Mouse (Mus musculus) CH12.LX (cell line): Measurements from ENCODE around the gene Sap30. TPM values are rescaled to one million over a fixed set of nuclear protein-coding genes. Genes with fewer than 3 reads are reported as not detected.
A peak's percentile ranks its signal among the peaks of the same experiment; 100 is the strongest.

Experiments
- DNase-seq: peaks from one replicate; pipeline ENCODE4 v3.0.0-alpha.2; 2013; ENCODE audit errors: extremely low read depth
- H3K27ac ChIP-seq: 2 replicates; pipeline ENCODE4 v1.5.1; 2012; ENCODE audit warnings: low read depth, mild to moderate bottlenecking, control low read depth, moderate library complexity; ENCODE audit not compliant: insufficient read depth
- H3K27me3 ChIP-seq: replicated peaks from 2 replicates; pipeline ENCODE3; 2012; ENCODE audit warnings: inconsistent platforms
- H3K36me3 ChIP-seq, 2 experiments: replicated peaks in 1 of 2; 2 replicates each; pipeline versions ENCODE3 to v1.6.1; 2012; ENCODE audit warnings: inconsistent platforms in 1 of 2, low read length in 1 of 2, mild to moderate bottlenecking in 1 of 2, mixed read lengths in 1 of 2, moderate library complexity in 1 of 2; ENCODE audit not compliant: control insufficient read depth in 1 of 2, insufficient read depth in 1 of 2
- H3K4me1 ChIP-seq, 2 experiments: 2 replicates each; pipeline ENCODE4 v1.6.1; 2012; ENCODE audit warnings: inconsistent platforms in 1 of 2, moderate library complexity in 1 of 2; ENCODE audit not compliant: insufficient read depth in 2 of 2, control insufficient read depth in 1 of 2
- H3K4me2 ChIP-seq: 2 replicates; pipeline ENCODE4 v1.6.1; 2012; ENCODE audit warnings: low read depth, mild to moderate bottlenecking, control low read depth; ENCODE audit not compliant: poor library complexity, insufficient read depth, severe bottlenecking
- H3K4me3 ChIP-seq, 3 experiments: fragments of 150-350 bp in 1 of 3; sonication (generic) in 1 of 3; replicated peaks in 1 of 3; 2 replicates each; pipeline versions ENCODE3 to v1.5.1; 2011 to 2012; ENCODE audit warnings: low read depth in 2 of 3, low read length in 2 of 3, mild to moderate bottlenecking in 2 of 3, moderate library complexity in 2 of 3, control low read depth in 1 of 3, improper control_type of control experiment in 1 of 3, inconsistent platforms in 1 of 3, mixed read lengths in 1 of 3; ENCODE audit not compliant: poor library complexity in 1 of 3
- H3K79me2 ChIP-seq: replicated peaks from 2 replicates; pipeline ENCODE4 v1.6.1; 2012; ENCODE audit warnings: mild to moderate bottlenecking, moderate library complexity; ENCODE audit not compliant: control insufficient read depth, poor library complexity, insufficient read depth, severe bottlenecking; ENCODE audit errors: extremely low read depth
- H3K9ac ChIP-seq: 2 replicates; pipeline ENCODE4 v1.6.1; 2012; ENCODE audit warnings: low read depth, mild to moderate bottlenecking, control low read depth, moderate library complexity; ENCODE audit not compliant: insufficient read depth
- H3K9me3 ChIP-seq: replicated peaks from 2 replicates; pipeline ENCODE3; 2012; ENCODE audit warnings: low read length, inconsistent platforms, mixed read lengths
- BHLHE40 ChIP-seq: IDR thresholded peaks from 2 replicates; pipeline ENCODE4 v1.6.1; 2011; ENCODE audit warnings: mild to moderate bottlenecking, low read depth, low read length, improper control_type of control experiment
- CHD1 ChIP-seq: IDR thresholded peaks from 2 replicates; pipeline ENCODE4 v1.6.1; 2012; ENCODE audit warnings: low read depth, low read length, improper control_type of control experiment, inconsistent platforms
- CHD2 ChIP-seq: IDR thresholded peaks from 2 replicates; pipeline ENCODE4 v1.6.1; 2011; ENCODE audit warnings: low read length, improper control_type of control experiment
- CTCF ChIP-seq, 2 experiments: IDR thresholded peaks in 1 of 2; conservative IDR thresholded peaks in 1 of 2; 2 replicates each; pipeline ENCODE4 v1.5.1; 2011 to 2012; ENCODE audit warnings: low read depth in 2 of 2, low read length in 2 of 2, improper control_type of control experiment in 1 of 2, inconsistent platforms in 1 of 2, mild to moderate bottlenecking in 1 of 2, moderate library complexity in 1 of 2
- E2F4 ChIP-seq: IDR thresholded peaks from 2 replicates; pipeline ENCODE4 v1.6.1; 2011; ENCODE audit warnings: low read depth, low read length, improper control_type of control experiment; ENCODE audit not compliant: insufficient replicate concordance
- ELF1 ChIP-seq: IDR thresholded peaks from 2 replicates; pipeline ENCODE4 v1.6.1; 2014; ENCODE audit warnings: low read depth, mild to moderate bottlenecking, inconsistent platforms, low read length, improper control_type of control experiment
- EP300 ChIP-seq: IDR thresholded peaks from 2 replicates; pipeline ENCODE4 v1.6.1; 2011; ENCODE audit warnings: low read length, improper control_type of control experiment
- ETS1 ChIP-seq: conservative IDR thresholded peaks from 2 replicates; pipeline ENCODE4 v1.6.1; 2012; ENCODE audit warnings: low read depth, mild to moderate bottlenecking, inconsistent platforms, low read length, improper control_type of control experiment, moderate library complexity
- GABPA ChIP-seq: IDR thresholded peaks from 2 replicates; pipeline ENCODE4 v1.6.1; 2012; ENCODE audit warnings: low read depth, low read length, improper control_type of control experiment, inconsistent platforms; ENCODE audit not compliant: insufficient replicate concordance
- HCFC1 ChIP-seq: IDR thresholded peaks from 2 replicates; pipeline ENCODE4 v1.6.1; 2012; ENCODE audit warnings: low read depth, mild to moderate bottlenecking, inconsistent platforms, low read length, improper control_type of control experiment
- IRF4 ChIP-seq: IDR thresholded peaks from 2 replicates; pipeline ENCODE4 v1.6.1; 2014; ENCODE audit warnings: low read depth, mild to moderate bottlenecking, inconsistent platforms, low read length, improper control_type of control experiment
- JUN ChIP-seq: IDR thresholded peaks from 2 replicates; pipeline ENCODE4 v1.6.1; 2011; ENCODE audit warnings: low read depth, mild to moderate bottlenecking, low read length, improper control_type of control experiment, moderate library complexity; ENCODE audit not compliant: insufficient read depth
- JUND ChIP-seq: conservative IDR thresholded peaks from 2 replicates; pipeline ENCODE4 v1.6.1; 2011; ENCODE audit warnings: low read depth, low read length, improper control_type of control experiment
- KAT2A ChIP-seq: IDR thresholded peaks from 2 replicates; pipeline ENCODE4 v1.6.1; 2012; ENCODE audit warnings: low read length, improper control_type of control experiment, inconsistent platforms; ENCODE audit not compliant: insufficient replicate concordance
- MAFK ChIP-seq: IDR thresholded peaks from 2 replicates; pipeline ENCODE4 v1.6.1; 2011; ENCODE audit warnings: low read length, improper control_type of control experiment; ENCODE audit not compliant: insufficient replicate concordance
- MAX ChIP-seq: IDR thresholded peaks from 2 replicates; pipeline ENCODE4 v1.6.1; 2011; ENCODE audit warnings: low read length, improper control_type of control experiment
- MAZ ChIP-seq: IDR thresholded peaks from 2 replicates; pipeline ENCODE4 v1.6.1; 2012; ENCODE audit warnings: low read depth, mild to moderate bottlenecking, inconsistent platforms, low read length, improper control_type of control experiment, moderate library complexity
- MEF2A ChIP-seq: IDR thresholded peaks from 2 replicates; pipeline ENCODE4 v1.6.1; 2014; ENCODE audit warnings: low read depth, mild to moderate bottlenecking, inconsistent platforms, low read length, improper control_type of control experiment, borderline replicate concordance
- MXI1 ChIP-seq: IDR thresholded peaks from 2 replicates; pipeline ENCODE4 v1.6.1; 2011; ENCODE audit warnings: mild to moderate bottlenecking, low read depth, low read length, improper control_type of control experiment
- MYC ChIP-seq: IDR thresholded peaks from 2 replicates; pipeline ENCODE4 v1.6.1; 2011; ENCODE audit warnings: low read depth, mild to moderate bottlenecking, improper control_type of control experiment, low read length
- NELFE ChIP-seq: IDR thresholded peaks from 2 replicates; pipeline ENCODE4 v1.6.1; 2011; ENCODE audit warnings: low read depth, low read length, improper control_type of control experiment
- NRF1 ChIP-seq: IDR thresholded peaks from 2 replicates; pipeline ENCODE4 v1.6.1; 2014; ENCODE audit warnings: low read depth, mild to moderate bottlenecking, inconsistent platforms, low read length, improper control_type of control experiment, moderate library complexity
- PAX5 ChIP-seq: IDR thresholded peaks from 2 replicates; pipeline ENCODE4 v1.6.1; 2012; ENCODE audit warnings: low read length, inconsistent platforms, mixed read lengths
- POLR2A ChIP-seq: IDR thresholded peaks from 2 replicates; pipeline ENCODE4 v1.6.1; 2011; ENCODE audit warnings: low read depth, mild to moderate bottlenecking, improper control_type of control experiment, low read length
- POLR2AphosphoS2 ChIP-seq: IDR thresholded peaks from 2 replicates; pipeline ENCODE4 v1.6.1; 2011; ENCODE audit warnings: low read depth, low read length, improper control_type of control experiment
- RAD21 ChIP-seq: IDR thresholded peaks from 2 replicates; pipeline ENCODE4 v1.6.1; 2011; ENCODE audit warnings: low read depth, mild to moderate bottlenecking, low read length, improper control_type of control experiment, moderate library complexity
- RCOR1 ChIP-seq: conservative IDR thresholded peaks from 2 replicates; pipeline ENCODE4 v1.6.1; 2012; ENCODE audit warnings: low read depth, mild to moderate bottlenecking, inconsistent platforms, low read length, improper control_type of control experiment
- SIN3A ChIP-seq: IDR thresholded peaks from 2 replicates; pipeline ENCODE4 v1.6.1; 2012; ENCODE audit warnings: low read length, improper control_type of control experiment, inconsistent platforms
- SMC3 ChIP-seq: IDR thresholded peaks from 2 replicates; pipeline ENCODE4 v1.6.1; 2011; ENCODE audit warnings: low read depth, low read length, improper control_type of control experiment
- TBP ChIP-seq: conservative IDR thresholded peaks from 2 replicates; pipeline ENCODE4 v1.6.1; 2011; ENCODE audit warnings: low read depth, low read length, improper control_type of control experiment
- TCF12 ChIP-seq: IDR thresholded peaks from 2 replicates; pipeline ENCODE4 v1.6.1; 2014; ENCODE audit warnings: low read depth, mild to moderate bottlenecking, inconsistent platforms, low read length, improper control_type of control experiment
- UBTF ChIP-seq: IDR thresholded peaks from 2 replicates; pipeline ENCODE4 v1.6.1; 2012; ENCODE audit warnings: low read depth, mild to moderate bottlenecking, inconsistent platforms, low read length, improper control_type of control experiment, moderate library complexity
- USF1 ChIP-seq: IDR thresholded peaks from 2 replicates; pipeline ENCODE4 v1.6.1; 2014; ENCODE audit warnings: low read depth, mild to moderate bottlenecking, inconsistent platforms, low read length, improper control_type of control experiment
- USF2 ChIP-seq: conservative IDR thresholded peaks from 2 replicates; pipeline ENCODE4 v1.6.1; 2011; ENCODE audit warnings: low read depth, low read length, improper control_type of control experiment
- ZC3H11A ChIP-seq: IDR thresholded peaks from 2 replicates; pipeline ENCODE4 v1.6.1; 2012; ENCODE audit warnings: low read depth, mild to moderate bottlenecking, inconsistent platforms, low read length, improper control_type of control experiment
- ZKSCAN1 ChIP-seq: IDR thresholded peaks from 2 replicates; pipeline ENCODE4 v1.6.1; 2012; ENCODE audit warnings: low read depth, inconsistent platforms, low read length, improper control_type of control experiment, borderline replicate concordance
- ZMIZ1 ChIP-seq: IDR thresholded peaks from 2 replicates; pipeline ENCODE4 v1.6.1; 2012; ENCODE audit warnings: low read depth, mild to moderate bottlenecking, inconsistent platforms, low read length, improper control_type of control experiment
- ZNF384 ChIP-seq: IDR thresholded peaks from 2 replicates; pipeline ENCODE4 v1.6.1; 2012; ENCODE audit warnings: low read depth, low read length, improper control_type of control experiment, inconsistent platforms
- dilution Hi-C: fragments of 300-500 bp; cut with MboI; formaldehyde crosslinking; loops from 2 replicates; pipeline ENCODE4 v1.14.3; 2020; ENCODE audit warnings: low sequenced_read_pairs; ENCODE audit not compliant: extremely low pct_unique_long_range_greater_than_20kb, extremely low pct_ligation_motif_present
- in situ Hi-C: fragments of 300-500 bp; cut with MboI; formaldehyde crosslinking; loops from 3 replicates; pipeline ENCODE4 v1.14.3; 2019; ENCODE audit warnings: low sequenced_read_pairs, low pct_ligation_motif_present, low pct_unique_long_range_greater_than_20kb, mixed read lengths
- polyA plus RNA-seq: library from polyadenylated mRNA; unstranded; fragments of >175 nt; gene quantifications from 2 replicates; pipeline ENCODE4 v1.2.1, GENCODE M21; 2012; ENCODE audit warnings: low read depth; ENCODE audit not compliant: insufficient read length
- total RNA-seq, 2 experiments: library from RNA; depleted of rRNA; stranded (reverse); fragments of 300-350 nt in 1 of 2; fragments of >200 nt in 1 of 2; gene quantifications; 2 replicates each; pipeline ENCODE4 v1.2.3; 2012 to 2014

Sap30 gene
- total and polyA plus RNA-seq, 3 experiments: 33.9 to 82.6 (median 37.1) TPM

DNA sequence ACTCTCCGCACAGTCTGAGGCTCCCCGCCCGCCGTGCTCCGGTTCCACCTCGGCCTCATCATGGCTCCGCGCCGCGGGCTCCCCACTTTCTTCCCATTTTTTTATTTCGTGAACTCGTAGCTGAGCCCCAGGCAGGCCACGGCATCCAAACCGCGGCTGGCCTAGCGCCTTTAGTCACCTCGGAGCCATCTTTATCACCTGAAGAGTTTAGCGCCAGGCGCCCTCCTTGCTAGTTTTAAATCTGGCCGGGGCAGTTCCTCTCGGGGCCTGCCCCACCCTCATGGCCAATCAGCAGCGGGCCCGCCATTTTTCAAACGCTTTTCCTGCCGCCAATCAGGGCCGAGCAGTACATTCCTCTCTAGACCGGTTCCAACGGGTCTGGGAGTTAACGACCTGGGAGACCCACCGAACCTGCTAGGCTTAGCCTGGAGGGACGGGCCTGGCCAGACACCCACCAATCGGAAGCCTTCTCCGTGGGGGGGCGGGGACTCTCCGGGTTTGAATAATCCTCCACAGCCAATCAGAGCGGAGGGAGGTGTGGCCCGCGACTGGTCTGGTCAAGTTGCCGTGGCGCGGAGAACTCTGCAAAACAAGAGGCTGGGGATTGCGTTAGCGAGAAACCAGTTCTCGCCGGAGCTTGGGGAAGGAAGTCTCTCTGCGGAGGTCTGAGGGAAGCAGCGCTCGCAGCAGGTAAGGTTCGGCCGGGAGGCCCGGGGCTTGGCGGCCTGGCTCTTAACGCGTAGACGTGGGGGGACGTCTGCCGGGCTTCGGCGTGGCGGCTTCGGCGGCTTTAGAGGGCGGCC, 23.9 kb upstream of the Sap30 start, which contains the start of gene Hmgb2:
Gene Hmgb2, plus strand, starts transcription at position 592 of the 803 bp plus-strand sequence.
- in situ Hi-C loops: no loop called here
- dilution Hi-C loops: no loop called here
- TF ChIP-seq CTCF (conservative IDR thresholded peaks at IDR 0.05 in 1 of 2, IDR thresholded peaks at IDR 0.05 in 1 of 2; ENCODE audit: low read depth in 2 of 2, low read length in 2 of 2): no peak
- TF ChIP-seq MYC: peak; percentile 47; the same call in 1 of the 2 replicates
- no peak for TF ChIP-seq JUND
- TF ChIP-seq SMC3: no peak
- no peak for TF ChIP-seq RCOR1
- no peak for TF ChIP-seq PAX5
- TF ChIP-seq MAZ: peak; percentile 27; the same call in 1 of the 2 replicates
- TF ChIP-seq CHD1: no peak
- peak; percentile 69 for TF ChIP-seq TCF12
- TF ChIP-seq E2F4: peak; percentile 96
- peak; percentile 39; the same call in 1 of the 2 replicates for TF ChIP-seq MEF2A
- no peak for TF ChIP-seq BHLHE40
- peak; percentile 88 for TF ChIP-seq POLR2A
- no peak for TF ChIP-seq JUN
- TF ChIP-seq MAFK: no peak
- 0 out of 2 replicates have a peak, but pooled peaks have one; percentile 67 for TF ChIP-seq KAT2A
- peak; percentile 81 for TF ChIP-seq ZMIZ1
- peak; percentile 70 for TF ChIP-seq TBP
- TF ChIP-seq POLR2AphosphoS2: peak; percentile 88; the same call in 1 of the 2 replicates
- no peak for TF ChIP-seq ZNF384
- TF ChIP-seq NRF1: no peak
- no peak for TF ChIP-seq EP300
- peak; percentile 90 for TF ChIP-seq NELFE
- TF ChIP-seq ZC3H11A: no peak
- no peak for TF ChIP-seq USF2
- no peak for TF ChIP-seq GABPA
- no peak for TF ChIP-seq ZKSCAN1
- no peak for TF ChIP-seq UBTF
- peak; percentile 51 for TF ChIP-seq ELF1
- peak; percentile 77; the same call in 1 of the 2 replicates for TF ChIP-seq MXI1
- TF ChIP-seq MAX: no peak
- peak; percentile 66; the same call in 1 of the 2 replicates for TF ChIP-seq HCFC1
- no peak for TF ChIP-seq USF1
- TF ChIP-seq IRF4: peak; percentile 57; the same call in 1 of the 2 replicates
- TF ChIP-seq CHD2: peak; percentile 73
- TF ChIP-seq SIN3A: peak; percentile 88
- TF ChIP-seq RAD21: no peak
- TF ChIP-seq ETS1: no peak; the same call in 1 of the 2 replicates

More for the DNA sequence above, 23.9 kb upstream of the Sap30 start, which contains the start of gene Hmgb2:
- H3K4me1 ChIP-seq: peaks cover 2 to 16% of the 10 kb centered on the region in 2 experiments; a peak in 2 of 4 replicates
- H3K9ac ChIP-seq: peak within 1 kb of the TSS; percentile 100
- H3K27ac ChIP-seq: peak within 1 kb of the TSS; percentile 85
- DNase-seq: peak; percentile 99
- no peaks in the 10 kb centered on the region for H3K9me3 ChIP-seq
- H3K4me2 ChIP-seq: peak within 1 kb of the TSS; percentile 91
- H3K27me3 ChIP-seq: no peaks in the 10 kb centered on the region
- H3K79me2 ChIP-seq: peaks cover 23% of the 10 kb centered on the region
- peak within 1 kb of the TSS; percentile 88 to 90 (median 88) for H3K4me3 ChIP-seq
- H3K36me3 ChIP-seq: peaks cover 21 to 31% of the 10 kb centered on the region in 2 experiments
